Mouse (Mus musculus): ENCODE data around the gene Allc. TPM values are rescaled to one million over a fixed set of nuclear protein-coding genes. Genes with fewer than 3 reads are reported as not detected.

The Allc gene
- polyA plus RNA-seq, 1 experiment from 2014 or later: not detected

GRCm38 (mm10) chr12:28607546-28608305, 25.4 kb upstream of the Allc start:
- Histone ChIP-seq H3K27me3 (no peaks in the 10 kb centered on the region), H3K4me3 (no peak overlapping the region), H3K9me3 (no peaks in the 10 kb centered on the region), H3K36me3 (no peaks in the 10 kb centered on the region), H3K4me1 (peaks cover 7% of the 10 kb centered on the region; the same call in 1 of the 2 replicates), H3K9ac (no peak overlapping the region), H3K4me2 (no peak overlapping the region), H3K27ac (no peak overlapping the region)
- 52% methylated on average over 17 of the region's 17 CpGs for WGBS
- ATAC-seq (ENCODE audit: insufficient number of reproducible peaks, low FRiP score, low TSS enrichment, low read depth): no peak

DNA sequence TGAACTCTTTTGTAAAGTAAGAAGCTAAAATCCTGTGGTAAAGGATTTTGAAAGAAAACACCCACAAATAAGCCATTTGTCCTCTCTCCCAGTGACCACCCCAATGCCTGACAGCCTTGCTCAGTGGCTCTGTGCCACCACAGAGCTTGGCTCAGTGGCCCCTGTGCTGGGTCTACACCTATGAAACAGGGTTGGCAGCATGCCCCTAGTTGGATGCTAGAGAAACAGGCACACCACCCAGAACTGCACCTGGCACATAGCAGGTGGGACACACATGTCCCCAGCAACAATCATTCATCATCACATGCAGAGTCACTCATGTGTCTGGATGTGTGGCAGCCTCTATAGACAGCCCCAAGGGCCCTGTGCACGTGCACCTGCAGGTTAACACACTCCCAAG, 21.2 kb upstream of the Allc start:
- Histone ChIP-seq H3K4me3 (no peak overlapping the region), H3K27ac (no peak overlapping the region), H3K27me3 (peaks cover 7% of the 10 kb centered on the region; the same call in 1 of the 2 replicates), H3K4me1 (peaks cover 12% of the 10 kb centered on the region; the same call in 1 of the 2 replicates), H3K9ac (no peak overlapping the region), H3K9me3 (no peaks in the 10 kb centered on the region), H3K4me2 (no peak overlapping the region), H3K36me3 (no peaks in the 10 kb centered on the region)
- no peak for ATAC-seq (ENCODE audit: insufficient number of reproducible peaks, low FRiP score, low TSS enrichment, low read depth)
- WGBS: 48% methylated on average over 1 of the region's 1 CpGs

- no peak overlapping the region for H3K9ac ChIP-seq
- H3K27me3 ChIP-seq: peaks cover 7% of the 10 kb centered on the region; the same call in 1 of the 2 replicates
- H3K4me2 ChIP-seq: no peak overlapping the region
- H3K4me3 ChIP-seq: no peak overlapping the region
- no peak overlapping the region for H3K27ac ChIP-seq
- WGBS: 9% methylated on average over 4 of the region's 4 CpGs
- peaks cover 5% of the 10 kb centered on the region; the same call in 1 of the 2 replicates for H3K4me1 ChIP-seq
- no peak for ATAC-seq (ENCODE audit: insufficient number of reproducible peaks, low FRiP score, low TSS enrichment, low read depth)
- H3K36me3 ChIP-seq: no peaks in the 10 kb centered on the region
- no peaks in the 10 kb centered on the region for H3K9me3 ChIP-seq
Observed at GRCm38 (mm10) chr12:28602259-28602658, 19.9 kb upstream of the Allc start.

GRCm38 (mm10) chr12:28598526-28598991, 16.2 kb upstream of the Allc start:
- WGBS: 49% methylated on average over 2 of the region's 2 CpGs
- no peaks in the 10 kb centered on the region for H3K9me3 ChIP-seq
- no peaks in the 10 kb centered on the region for H3K36me3 ChIP-seq
- peaks cover 5% of the 10 kb centered on the region; the same call in 1 of the 2 replicates for H3K4me1 ChIP-seq
- no peak for ATAC-seq (ENCODE audit: insufficient number of reproducible peaks, low FRiP score, low TSS enrichment, low read depth)
- peaks cover 7% of the 10 kb centered on the region; the same call in 1 of the 2 replicates for H3K27me3 ChIP-seq
- no peak overlapping the region for H3K27ac ChIP-seq
- H3K4me2 ChIP-seq: no peak overlapping the region
- H3K4me3 ChIP-seq: no peak overlapping the region
- no peak overlapping the region for H3K9ac ChIP-seq

- no peak overlapping the region for H3K9ac ChIP-seq
- no peaks in the 10 kb centered on the region for H3K36me3 ChIP-seq
- H3K9me3 ChIP-seq: no peaks in the 10 kb centered on the region
- peaks cover 7% of the 10 kb centered on the region; the same call in 1 of the 2 replicates for H3K27me3 ChIP-seq
- peaks cover 5% of the 10 kb centered on the region; the same call in 1 of the 2 replicates for H3K4me1 ChIP-seq
- H3K4me3 ChIP-seq: no peak overlapping the region
- WGBS: 41% methylated on average over 3 of the region's 3 CpGs
- no peak for ATAC-seq (ENCODE audit: insufficient number of reproducible peaks, low FRiP score, low TSS enrichment, low read depth)
- H3K4me2 ChIP-seq: no peak overlapping the region
- no peak overlapping the region for H3K27ac ChIP-seq
Observed at GRCm38 (mm10) chr12:28598110-28598509, 15.8 kb upstream of the Allc start.

DNA sequence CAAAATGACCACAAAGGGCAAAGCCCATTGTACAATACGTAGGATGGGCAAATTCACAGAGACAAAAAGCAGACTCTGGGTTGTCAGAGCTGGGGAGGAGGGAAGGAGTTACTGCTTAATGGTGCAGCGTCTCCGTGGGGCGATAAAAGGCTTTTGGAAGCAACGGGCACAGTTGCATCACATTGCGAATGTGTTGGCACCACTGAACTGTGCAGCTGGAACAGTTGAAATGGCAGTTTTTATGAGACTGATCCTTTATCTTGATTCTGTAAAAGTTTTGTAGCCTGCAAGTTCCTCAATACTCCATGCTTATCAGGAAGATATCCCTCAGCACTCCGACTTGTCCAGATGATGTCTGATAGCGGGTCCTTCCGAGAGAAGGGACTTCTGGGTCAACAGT, 15.4 kb upstream of the Allc start:
- H3K27ac ChIP-seq: no peak overlapping the region
- H3K9me3 ChIP-seq: no peaks in the 10 kb centered on the region
- no peak overlapping the region for H3K9ac ChIP-seq
- H3K4me1 ChIP-seq: peaks cover 5% of the 10 kb centered on the region; the same call in 1 of the 2 replicates
- 73% methylated on average over 9 of the region's 9 CpGs for WGBS
- no peak for ATAC-seq (ENCODE audit: insufficient number of reproducible peaks, low FRiP score, low TSS enrichment, low read depth)
- peaks cover 7% of the 10 kb centered on the region; the same call in 1 of the 2 replicates for H3K27me3 ChIP-seq
- no peaks in the 10 kb centered on the region for H3K36me3 ChIP-seq
- no peak overlapping the region for H3K4me2 ChIP-seq
- no peak overlapping the region for H3K4me3 ChIP-seq

DNA sequence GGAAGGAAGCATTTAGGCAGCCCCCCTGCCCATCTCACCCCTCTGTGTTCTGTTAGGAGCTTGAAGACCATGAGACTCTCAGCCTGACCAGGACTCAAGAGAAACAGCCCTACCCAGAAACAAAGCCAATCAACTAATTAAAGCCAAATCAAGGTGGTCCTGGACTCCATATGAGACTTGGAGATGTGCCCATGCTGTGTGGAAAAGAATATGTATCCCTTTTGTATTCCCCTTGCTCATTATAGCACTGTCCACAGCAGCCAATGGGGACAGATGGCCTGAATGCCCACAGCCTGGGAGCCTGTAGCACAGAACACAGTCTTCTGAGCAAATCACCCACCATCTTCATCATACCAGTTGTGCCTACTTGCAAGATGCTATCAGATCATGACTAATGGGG, 14.5 kb upstream of the Allc start:
- no peak for ATAC-seq (ENCODE audit: insufficient number of reproducible peaks, low FRiP score, low TSS enrichment, low read depth)
- H3K4me2 ChIP-seq: no peak overlapping the region
- no peaks in the 10 kb centered on the region for H3K4me1 ChIP-seq
- H3K9ac ChIP-seq: no peak overlapping the region
- no peaks in the 10 kb centered on the region for H3K9me3 ChIP-seq
- H3K4me3 ChIP-seq: no peak overlapping the region
- no peak overlapping the region for H3K27ac ChIP-seq
- H3K27me3 ChIP-seq: peaks cover 7% of the 10 kb centered on the region; the same call in 1 of the 2 replicates
- no peaks in the 10 kb centered on the region for H3K36me3 ChIP-seq

- Histone ChIP-seq H3K9me3 (no peaks in the 10 kb centered on the region), H3K4me1 (no peaks in the 10 kb centered on the region), H3K27ac (no peak overlapping the region), H3K27me3 (peaks cover 16% of the 10 kb centered on the region), H3K36me3 (no peaks in the 10 kb centered on the region), H3K4me2 (no peak overlapping the region), H3K4me3 (no peak overlapping the region), H3K9ac (no peak overlapping the region)
- WGBS: 45% methylated on average over 13 of the region's 13 CpGs
- ATAC-seq (ENCODE audit: insufficient number of reproducible peaks, low FRiP score, low TSS enrichment, low read depth): no peak
Observed at GRCm38 (mm10) chr12:28590428-28590827, 8.1 kb upstream of the Allc start.

GRCm38 (mm10) chr12:28589090-28589868, 7.0 kb upstream of the Allc start:
- H3K27ac ChIP-seq: no peak overlapping the region
- no peaks in the 10 kb centered on the region for H3K36me3 ChIP-seq
- no peaks in the 10 kb centered on the region for H3K4me1 ChIP-seq
- H3K4me3 ChIP-seq: peak overlapping the region; percentile 46
- H3K9me3 ChIP-seq: no peaks in the 10 kb centered on the region
- 8% methylated on average over 23 of the region's 24 CpGs for WGBS
- peak; percentile 66 for ATAC-seq (ENCODE audit: insufficient number of reproducible peaks, low FRiP score, low TSS enrichment, low read depth)
- peak overlapping the region; percentile 29; the same call in 1 of the 2 replicates for H3K9ac ChIP-seq
- H3K4me2 ChIP-seq: peak overlapping the region; percentile 76
- peaks cover 16% of the 10 kb centered on the region for H3K27me3 ChIP-seq

DNA sequence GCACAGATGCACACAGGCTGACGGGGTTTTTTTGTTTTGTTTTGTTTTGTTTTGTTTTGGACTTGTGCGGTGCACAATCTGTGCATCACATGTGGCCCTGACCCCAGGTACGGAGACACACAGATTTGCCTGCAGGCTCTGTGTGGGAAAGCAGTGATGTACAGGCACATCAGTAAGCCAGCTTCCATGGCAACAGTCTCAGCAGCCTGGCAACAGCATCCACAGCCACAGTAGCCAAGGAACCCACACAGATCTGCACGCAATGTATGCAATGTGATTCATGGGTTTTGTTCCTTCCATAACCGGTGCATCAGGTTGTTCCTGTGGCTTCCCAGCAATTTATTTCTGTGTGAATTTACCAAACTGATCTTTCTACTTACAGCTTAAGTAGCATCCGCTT, 5.6 kb upstream of the Allc start:
- no peak for ATAC-seq (ENCODE audit: insufficient number of reproducible peaks, low FRiP score, low TSS enrichment, low read depth)
- Histone ChIP-seq H3K9me3 (no peaks in the 10 kb centered on the region), H3K27ac (no peak overlapping the region), H3K4me2 (no peak overlapping the region), H3K36me3 (no peaks in the 10 kb centered on the region), H3K9ac (no peak overlapping the region), H3K27me3 (peaks cover 16% of the 10 kb centered on the region), H3K4me3 (no peak overlapping the region), H3K4me1 (no peaks in the 10 kb centered on the region)
- WGBS: 78% methylated on average over 6 of the region's 6 CpGs

DNA sequence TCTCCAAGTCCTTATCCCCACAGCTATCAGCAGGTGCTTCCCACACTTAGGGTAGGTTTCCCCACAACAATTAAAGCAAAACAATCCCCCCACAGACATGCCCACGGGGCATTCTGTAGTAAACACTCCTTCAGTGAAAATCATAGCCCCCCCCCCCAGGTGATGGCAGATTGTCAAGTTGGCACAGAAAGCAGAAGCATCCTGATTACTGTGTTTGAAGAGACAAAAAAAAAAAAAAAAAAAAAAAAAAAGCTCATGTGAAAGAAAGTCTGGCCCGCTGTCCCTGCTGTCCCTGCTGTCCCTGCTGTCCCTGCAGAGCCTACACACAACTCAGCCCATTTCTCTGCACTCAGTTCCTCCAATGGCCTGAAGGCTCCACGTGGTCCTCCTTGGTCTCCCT, 1.7 kb upstream of the Allc start:
- no peaks in the 10 kb centered on the region for H3K9me3 ChIP-seq
- H3K27me3 ChIP-seq: peaks cover 8% of the 10 kb centered on the region; the same call in 1 of the 2 replicates
- ATAC-seq (ENCODE audit: insufficient number of reproducible peaks, low FRiP score, low TSS enrichment, low read depth): no peak
- H3K4me3 ChIP-seq: no peak overlapping the region
- H3K27ac ChIP-seq: no peak overlapping the region
- H3K36me3 ChIP-seq: no peaks in the 10 kb centered on the region
- no peak overlapping the region for H3K4me2 ChIP-seq
- WGBS: 62% methylated on average over 3 of the region's 3 CpGs
- H3K9ac ChIP-seq: no peak overlapping the region
- H3K4me1 ChIP-seq: no peaks in the 10 kb centered on the region

- H3K27me3 ChIP-seq: no peaks in the 10 kb centered on the region
- H3K27ac ChIP-seq: no peak overlapping the region
- no peaks in the 10 kb centered on the region for H3K9me3 ChIP-seq
- 32% methylated on average over 4 of the region's 4 CpGs for WGBS
- no peaks in the 10 kb centered on the region for H3K36me3 ChIP-seq
- no peak overlapping the region for H3K4me3 ChIP-seq
- ATAC-seq (ENCODE audit: insufficient number of reproducible peaks, low FRiP score, low TSS enrichment, low read depth): no peak
- no peak overlapping the region for H3K9ac ChIP-seq
- H3K4me1 ChIP-seq: no peaks in the 10 kb centered on the region
- H3K4me2 ChIP-seq: no peak overlapping the region
Observed at GRCm38 (mm10) chr12:28579132-28579531, 3.2 kb downstream of the Allc start.
